Mouse (Mus musculus): Measurements from ENCODE around the gene Adamts15.

Gene Adamts15

DNA sequence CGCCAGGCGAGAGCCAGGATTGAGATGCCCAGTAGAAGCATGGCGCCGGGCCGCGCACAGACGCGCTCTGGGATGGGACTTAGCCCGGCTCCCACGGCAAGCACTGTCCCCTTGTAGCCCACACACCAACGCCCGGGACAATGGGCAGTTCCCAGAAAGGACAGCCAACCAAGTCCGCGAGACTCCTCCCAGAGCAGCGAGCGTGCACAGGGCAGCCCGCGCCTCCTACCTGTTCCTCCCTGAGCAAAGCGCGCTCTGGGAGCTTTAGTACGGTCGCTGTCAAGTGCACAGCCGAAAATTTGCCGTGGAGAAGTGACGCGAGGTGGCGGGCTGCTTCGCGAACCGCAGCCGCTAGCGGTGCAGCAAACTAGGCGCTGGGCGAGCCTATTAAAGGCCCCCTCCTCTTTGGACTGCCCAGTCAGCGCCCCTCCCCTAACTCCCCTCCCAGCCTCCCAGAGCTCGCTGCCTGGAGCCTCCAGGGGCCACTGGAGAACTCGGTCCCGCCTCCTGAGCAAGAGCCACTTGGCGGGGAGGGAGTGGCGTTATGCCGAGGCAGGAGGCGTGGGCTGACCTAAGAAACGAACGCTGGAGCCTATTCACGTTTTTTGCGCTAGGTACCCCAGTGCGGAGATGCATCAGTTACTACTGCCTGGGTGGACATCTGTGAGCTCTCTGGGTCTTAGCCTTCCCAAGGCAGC is at the start of gene Adamts15:
Gene Adamts15, minus strand, starts transcription at position 256 of the 698 bp plus-strand sequence.
- DNase-seq (ENCODE audit: low spot score in 2 of 2), result peak in 1 of 2 experiments; percentile 50

DNA sequence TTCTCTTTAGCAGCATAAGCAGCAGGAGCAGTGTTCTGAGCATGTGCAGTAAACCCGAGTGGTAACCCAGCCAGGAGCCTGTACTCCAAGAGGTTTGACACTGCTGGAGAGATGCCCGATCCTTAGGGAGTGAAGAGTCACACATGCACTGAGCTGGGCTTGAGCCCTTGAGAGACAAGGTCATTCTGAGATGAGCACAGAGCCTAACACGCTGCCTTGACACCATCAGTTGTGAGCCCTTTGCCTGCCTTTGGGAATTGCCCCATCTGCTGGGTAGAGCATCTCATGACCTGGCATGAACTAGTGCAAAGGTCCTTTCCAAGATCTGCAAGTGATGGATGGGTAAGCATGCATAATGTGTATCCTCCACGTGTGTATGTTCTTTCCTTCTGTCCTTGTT is 49.7 kb upstream of the Adamts15 start:
- no peak for DNase-seq (ENCODE audit: low spot score in 2 of 2)

DNA sequence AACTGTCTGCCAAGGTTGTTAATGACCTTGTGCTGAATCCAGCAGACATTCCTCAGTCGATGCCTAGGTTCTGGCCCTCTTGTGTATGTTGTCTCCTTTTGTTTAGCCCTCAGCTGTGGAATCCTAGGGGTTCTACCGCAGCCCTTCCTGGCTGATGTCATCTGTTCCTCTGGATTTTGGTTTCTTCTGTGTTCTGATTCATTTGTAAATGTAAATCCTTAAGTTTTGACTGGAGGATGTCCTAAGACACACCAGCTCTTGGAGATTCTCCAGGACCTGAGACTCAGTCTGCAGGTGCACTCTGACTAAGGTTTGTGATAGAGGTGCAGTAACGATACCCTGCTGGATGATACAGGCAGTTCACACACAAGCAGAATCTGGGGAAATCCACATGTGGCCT is 47.7 kb upstream of the Adamts15 start:
- no peak for DNase-seq (ENCODE audit: low spot score in 2 of 2)

DNA sequence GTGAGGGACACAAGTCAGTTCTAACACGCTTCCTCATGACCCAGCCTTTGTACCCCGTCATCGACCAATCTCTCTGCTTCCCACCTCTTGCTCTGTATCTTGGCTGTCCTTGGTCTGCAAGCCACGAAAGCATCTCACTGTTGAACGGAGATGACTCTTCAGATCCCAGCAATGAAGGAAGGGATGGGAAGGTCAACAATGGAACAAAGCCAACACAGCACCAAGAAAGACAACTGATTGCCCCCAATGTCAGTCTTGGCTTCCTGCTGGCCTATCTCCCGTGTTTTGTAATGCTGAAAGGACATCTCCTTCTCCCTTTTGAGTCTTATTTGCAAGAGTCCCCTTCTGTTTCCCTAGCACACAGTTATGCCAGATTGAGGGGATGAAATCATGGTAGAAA is 45.9 kb upstream of the Adamts15 start:
- no peak for DNase-seq (ENCODE audit: low spot score in 2 of 2)

DNA sequence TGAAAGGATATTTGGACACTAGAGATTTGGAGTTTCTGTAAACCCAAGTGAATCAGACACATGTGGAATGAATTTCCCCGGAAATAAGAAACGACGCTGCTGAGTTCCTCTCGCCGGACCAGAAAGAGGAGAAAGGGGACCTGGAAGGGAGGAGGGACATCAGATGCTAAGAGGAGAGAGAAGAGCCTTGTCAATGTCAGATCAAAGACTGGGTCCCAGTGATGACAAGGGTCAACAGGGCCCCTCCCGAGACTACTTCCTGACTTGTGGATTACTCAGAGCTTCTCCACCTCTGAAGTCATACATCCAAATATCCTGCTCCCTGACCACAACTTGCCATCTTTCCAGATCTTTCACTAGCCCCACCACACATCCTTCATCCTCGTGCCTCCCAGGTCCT is 44.6 kb upstream of the Adamts15 start:
- DNase-seq (ENCODE audit: low spot score in 2 of 2), result no peak

DNA sequence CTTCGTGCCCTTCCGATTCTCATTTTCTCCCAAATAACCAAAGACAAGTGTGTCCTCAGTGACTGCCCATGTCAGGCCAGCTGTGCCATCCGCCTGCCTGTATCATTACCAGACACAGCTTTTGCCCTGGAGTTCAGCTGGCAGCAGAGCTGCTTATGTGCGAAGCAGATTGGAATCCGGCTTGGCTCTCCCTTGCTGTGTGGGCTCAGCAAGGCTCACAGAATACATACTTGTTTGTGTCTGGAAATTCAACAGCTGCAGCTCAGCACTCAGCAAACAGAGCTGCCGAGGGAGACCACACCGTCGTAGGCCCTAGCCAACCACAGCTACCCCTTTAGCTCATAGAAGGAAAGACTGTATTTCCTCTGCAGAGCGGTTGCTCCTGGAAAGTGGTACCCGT is 42.4 kb upstream of the Adamts15 start:
- DNase-seq (ENCODE audit: low spot score in 2 of 2), result no peak

DNA sequence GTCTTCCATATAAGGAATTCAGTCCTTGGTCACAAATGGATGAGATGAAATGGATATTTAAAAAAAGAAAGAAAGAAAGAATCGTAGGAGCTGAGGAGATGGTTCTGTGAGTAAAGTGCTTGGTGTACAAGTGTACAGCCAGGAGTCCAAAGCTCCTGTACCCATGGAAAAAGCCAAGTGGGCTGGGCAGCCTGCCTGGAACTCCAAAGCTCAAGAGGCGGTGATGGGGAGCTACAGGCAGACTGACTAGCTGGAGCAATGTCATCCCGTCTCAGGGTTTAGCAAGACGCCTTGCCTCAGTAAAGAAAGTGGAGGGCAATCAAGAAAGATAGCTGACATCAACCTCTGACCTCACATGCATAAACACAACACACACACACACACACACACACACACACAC is 41.5 kb upstream of the Adamts15 start:
- no peak for DNase-seq (ENCODE audit: low spot score in 2 of 2)

DNA sequence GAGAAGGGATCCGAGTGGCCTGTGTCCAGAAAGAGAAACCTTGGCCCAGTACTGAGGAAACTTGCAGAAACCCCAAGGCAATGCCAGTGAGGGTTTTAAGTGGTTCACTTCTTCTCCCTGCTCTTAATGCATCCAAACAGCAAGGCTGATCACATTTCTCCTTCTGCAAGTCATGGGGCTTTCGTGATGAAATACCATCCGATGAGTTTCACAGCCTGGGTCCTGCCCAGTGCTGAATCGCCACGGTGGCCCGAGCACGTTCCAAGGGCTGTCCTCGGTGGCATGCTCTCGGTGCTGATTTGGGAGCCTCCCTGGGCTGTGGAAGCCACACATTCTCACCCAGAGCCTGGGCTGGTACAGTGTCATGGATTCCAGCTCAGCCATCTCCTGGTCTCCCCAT is 33.0 kb upstream of the Adamts15 start:
- DNase-seq (ENCODE audit: low spot score in 2 of 2), result no peak

DNA sequence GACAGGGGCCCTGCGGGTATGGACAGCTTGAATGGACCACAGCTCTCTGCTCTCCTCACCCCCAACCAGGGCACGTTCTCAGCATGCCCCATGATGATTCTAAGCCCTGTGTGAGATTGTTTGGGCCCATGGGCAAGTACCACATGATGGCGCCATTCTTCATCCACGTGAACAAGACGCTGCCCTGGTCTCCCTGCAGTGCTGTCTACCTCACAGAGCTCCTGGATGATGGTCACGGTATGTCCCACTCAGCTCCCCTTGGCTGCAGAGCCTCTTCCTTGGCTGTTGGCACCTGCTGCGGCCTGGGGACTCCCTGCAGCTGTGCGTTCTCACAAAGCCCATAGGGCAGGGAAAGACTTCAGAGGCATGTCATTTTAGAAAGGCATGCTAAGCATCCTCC is 31.0 kb upstream of the Adamts15 start:
- no peak for DNase-seq (ENCODE audit: low spot score in 2 of 2)

DNA sequence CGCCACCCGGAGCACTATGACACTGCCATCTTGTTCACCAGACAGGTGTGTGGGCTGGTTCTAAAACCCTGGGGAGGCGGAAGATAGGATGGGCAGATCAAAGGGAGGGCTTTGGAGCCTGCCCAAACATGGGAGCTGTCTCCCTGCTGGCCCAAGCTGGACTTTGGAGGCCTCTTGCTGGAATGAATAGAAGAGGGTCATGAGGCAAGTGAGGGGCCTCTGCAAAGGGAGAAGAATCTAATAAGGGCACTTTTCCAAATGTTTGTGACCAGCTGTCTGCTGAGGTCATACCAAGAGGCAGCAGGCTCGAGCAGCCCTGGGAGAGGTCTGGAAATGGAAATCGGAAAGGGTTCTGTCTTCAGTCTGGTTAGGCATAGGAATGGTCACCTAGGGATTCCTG is 29.2 kb upstream of the Adamts15 start:
- no peak for DNase-seq (ENCODE audit: low spot score in 2 of 2)

DNA sequence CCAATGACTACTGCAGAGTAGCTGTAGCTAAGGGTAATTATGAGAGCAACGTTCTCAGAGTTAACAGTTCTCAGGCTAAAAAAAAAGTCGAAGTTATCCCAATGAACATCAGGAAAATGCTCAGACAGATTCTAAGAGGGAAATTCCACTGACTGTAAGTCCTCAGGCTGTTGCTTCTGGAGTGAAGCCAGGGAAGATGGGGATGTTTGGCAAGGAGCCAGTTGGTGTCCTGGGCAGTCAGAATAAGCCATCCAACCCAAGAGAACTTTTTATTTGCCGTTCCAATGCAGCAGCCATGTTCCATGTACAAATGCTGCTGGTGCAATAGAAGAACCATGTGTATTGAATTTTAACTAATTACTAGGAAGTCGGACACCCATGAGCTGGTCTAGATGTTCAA is 28.3 kb upstream of the Adamts15 start:
- peak in 1 of 2 experiments; percentile 68 for DNase-seq (ENCODE audit: low spot score in 2 of 2)

DNA sequence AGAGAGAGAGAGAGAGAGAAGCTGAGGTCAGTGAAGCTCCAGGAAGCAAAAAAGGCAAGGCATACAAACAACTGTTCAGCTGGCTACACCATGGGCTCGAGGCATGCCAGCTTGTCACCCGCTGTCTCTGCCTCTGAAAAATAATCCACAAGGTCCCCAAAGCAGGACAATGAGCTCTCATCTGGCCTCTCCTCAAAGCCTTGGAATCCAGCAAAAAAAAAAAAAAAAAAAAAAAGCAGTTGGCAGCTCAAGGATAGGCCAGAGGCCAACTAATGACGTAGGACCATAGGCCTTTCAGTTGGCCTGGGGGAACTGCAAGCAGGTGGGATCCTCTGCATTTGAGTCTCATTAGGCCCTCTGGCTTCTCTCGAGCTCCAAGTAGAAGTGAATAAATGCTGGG is 27.7 kb upstream of the Adamts15 start:
- peak in 1 of 2 experiments; percentile 23 for DNase-seq (ENCODE audit: low spot score in 2 of 2)

DNA sequence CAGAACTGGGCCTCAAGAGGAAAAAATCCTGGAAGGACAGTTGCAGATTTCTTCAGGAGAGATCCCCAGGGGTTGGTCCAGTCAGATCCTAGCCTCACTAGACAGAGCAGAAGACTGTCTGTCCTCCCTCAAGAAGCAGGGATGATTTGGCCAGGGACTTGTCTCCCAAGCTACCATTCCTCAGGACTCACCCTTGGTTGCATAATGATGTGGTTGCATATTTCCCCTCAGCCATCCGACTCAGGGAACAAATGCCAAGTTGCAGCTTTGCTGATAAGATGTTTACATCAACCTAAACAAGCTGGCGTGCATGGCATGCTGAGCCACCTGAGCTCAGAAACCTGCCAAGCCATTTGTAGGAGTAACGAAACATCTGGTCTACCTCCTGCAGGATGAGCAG is 27.2 kb upstream of the Adamts15 start:
- no peak for DNase-seq (ENCODE audit: low spot score in 2 of 2)

DNA sequence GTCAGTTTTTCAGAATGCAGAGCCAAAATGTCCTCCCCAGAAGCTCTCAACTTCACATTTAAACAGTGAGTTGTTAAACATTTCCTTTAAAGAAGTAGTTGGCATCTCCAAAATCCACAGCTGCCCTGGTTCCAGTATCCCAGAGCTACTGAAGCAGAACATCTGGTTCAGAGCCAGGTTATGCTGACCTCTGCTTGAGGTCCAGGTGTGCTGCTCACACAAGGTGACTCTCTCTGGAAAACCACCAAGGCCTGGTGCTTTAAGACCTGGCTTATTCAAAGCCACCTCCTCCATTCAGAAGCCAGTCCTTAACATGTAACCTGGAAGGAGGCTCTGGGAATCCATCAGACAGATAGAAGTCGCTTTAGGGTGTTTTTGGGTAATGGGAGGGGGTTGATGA is 23.0 kb upstream of the Adamts15 start:
- DNase-seq (ENCODE audit: low spot score in 2 of 2), result no peak

DNA sequence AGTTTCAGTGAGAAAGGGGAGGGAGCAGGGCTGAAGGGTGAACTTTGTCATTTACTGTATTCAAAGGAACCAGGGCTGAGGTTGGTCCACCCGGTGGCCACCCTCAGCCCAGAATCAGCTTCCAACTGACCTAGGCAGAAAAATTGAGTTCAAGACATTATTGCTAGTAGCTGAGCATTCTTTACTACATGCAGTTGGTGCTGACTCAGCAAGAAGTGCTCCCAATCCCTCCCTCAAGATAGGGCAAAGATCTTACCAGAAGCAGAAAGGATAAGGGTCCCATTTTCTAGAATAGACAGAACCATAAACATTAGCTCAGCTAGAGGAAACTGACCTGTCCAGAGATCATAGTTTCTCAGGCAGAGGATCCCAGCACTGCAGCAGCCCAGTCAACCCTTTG is 22.0 kb upstream of the Adamts15 start:
- no peak for DNase-seq (ENCODE audit: low spot score in 2 of 2)

DNA sequence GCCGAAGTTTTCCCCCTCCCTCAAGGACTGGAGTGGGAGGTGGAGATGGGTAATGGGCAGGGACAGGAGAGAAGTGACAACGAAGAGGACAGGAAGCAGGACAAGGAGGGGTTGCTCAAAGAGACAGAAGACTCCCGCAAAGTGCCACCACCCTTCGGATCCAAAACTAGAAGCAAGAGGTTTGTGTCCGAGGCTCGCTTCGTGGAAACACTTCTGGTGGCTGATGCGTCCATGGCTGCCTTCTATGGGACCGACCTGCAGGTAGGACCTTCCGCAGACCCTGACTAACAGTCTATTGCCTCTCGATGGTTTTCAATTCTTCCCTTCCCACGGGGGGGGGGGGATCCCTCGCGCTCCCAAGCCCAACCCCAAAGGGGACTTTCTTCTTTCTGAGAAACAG is 21.1 kb upstream of the Adamts15 start:
- DNase-seq (ENCODE audit: low spot score in 2 of 2), result no peak

DNA sequence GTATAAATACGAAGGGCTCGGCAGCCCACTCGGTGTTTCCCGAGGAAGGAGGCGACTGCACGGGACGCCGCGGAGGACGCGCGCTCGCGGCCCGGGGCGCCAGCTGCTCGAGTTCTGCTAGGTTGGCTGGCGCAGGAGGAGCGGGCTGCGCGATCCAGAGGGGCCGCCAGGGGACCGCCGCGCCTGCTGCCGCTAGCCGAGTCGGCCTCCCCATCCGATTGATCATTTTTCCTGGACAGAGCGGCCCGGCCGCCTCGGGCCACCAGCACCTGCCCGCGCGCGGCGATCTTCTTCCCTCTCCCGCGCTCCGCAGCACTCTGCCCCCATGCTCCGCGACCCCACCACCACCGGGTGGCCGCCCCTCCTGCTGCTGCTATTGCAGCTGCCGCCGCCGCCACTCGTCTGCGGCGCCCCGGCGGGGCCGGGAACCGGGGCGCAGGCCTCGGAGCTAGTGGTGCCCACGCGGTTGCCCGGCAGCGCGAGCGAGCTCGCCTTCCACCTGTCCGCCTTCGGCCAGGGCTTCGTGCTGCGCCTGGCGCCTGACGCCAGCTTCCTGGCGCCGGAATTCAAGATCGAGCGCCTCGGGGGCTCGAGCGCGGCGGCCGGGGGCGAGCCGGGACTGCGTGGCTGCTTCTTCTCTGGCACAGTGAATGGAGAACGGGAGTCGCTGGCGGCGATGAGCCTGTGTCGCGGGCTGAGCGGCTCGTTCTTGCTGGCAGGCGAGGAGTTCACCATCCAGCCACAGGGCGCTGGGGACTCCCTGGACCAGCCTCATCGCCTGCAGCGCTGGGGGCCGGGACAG is 20.5 kb upstream of the Adamts15 start, which contains the start of gene Adamts8:
Gene Adamts8, plus strand, starts transcription at position 51 of the 802 bp plus-strand sequence.
- DNase-seq (ENCODE audit: low spot score in 2 of 2), result peak in 1 of 2 experiments; percentile 53

DNA sequence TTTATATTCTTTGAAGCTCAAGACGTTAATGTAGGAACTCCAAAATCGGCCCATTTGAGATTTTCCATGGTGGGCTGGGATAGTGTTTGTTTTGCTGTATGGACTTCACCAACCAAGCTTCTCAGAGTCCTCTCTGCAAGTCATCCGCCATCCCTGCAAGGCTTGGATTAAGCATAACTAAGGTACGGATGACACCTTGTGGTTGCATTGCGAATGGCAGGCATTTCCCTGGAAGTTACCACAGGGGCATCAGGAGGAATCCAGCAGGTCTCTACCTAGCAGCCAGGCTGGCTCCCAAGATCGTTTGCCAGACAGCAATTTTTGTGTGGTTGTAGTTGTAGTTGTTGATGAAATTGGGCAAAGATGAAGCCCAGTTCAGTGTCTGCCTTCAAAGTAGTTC is 18.1 kb upstream of the Adamts15 start:
- DNase-seq (ENCODE audit: low spot score in 2 of 2), result peak; percentile 91 to 95

DNA sequence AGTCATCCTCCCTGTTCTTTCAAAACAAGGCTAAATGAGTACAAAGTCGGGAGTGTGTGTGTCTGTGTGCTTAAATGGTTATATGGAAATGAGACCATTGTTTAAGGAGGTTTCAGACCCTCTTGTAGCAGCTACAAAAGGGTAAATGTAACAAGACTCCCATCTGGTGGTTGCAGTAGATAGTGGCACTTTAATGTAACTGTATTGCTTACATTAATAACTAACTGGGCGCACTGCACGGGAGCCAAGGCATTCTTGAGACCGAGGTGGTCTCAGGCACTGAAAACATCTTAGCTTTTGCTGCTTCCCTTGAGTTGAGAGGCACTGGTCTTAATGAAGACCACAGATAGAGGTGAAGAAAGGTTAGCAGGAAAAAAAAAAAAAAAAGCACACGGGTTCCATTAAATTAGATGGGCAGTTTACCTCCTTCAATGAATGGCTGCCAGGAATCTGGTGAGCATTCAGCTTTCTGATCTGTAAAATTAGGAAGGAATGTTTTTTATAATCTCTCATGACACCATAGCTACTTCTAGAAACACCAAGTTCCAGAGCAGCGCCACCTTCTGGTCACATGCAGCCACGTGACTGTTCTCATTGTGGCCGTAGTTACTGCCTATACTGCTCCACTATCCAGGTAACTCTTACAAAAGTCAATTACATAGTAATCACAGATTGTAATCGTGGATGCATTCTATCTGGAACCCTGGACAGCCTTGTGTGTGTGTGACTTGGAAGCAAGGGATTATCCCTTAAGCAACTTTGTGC is 14.6 kb upstream of the Adamts15 start:
- peak; percentile 53 to 73 for DNase-seq (ENCODE audit: low spot score in 2 of 2)

DNA sequence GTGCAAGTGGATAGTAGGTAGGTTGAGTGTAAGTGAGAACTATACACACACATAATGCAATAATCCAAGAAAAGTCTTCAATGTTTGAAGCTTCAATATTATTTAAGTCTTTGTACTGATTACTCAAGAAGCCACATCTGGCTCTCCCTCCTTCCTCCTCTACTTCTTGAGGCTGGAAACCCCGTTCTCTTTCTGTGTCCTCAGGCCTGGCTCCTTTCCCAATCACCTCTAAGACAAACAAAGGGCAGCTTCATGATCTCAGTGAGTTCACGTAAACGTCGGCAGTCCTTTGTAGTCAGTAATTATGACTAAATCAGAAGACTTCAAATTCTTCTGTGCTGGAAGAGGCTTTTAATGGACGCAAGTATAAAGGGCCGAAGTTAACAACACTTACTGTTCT is 12.6 kb upstream of the Adamts15 start:
- DNase-seq (ENCODE audit: low spot score in 2 of 2), result no peak

DNA sequence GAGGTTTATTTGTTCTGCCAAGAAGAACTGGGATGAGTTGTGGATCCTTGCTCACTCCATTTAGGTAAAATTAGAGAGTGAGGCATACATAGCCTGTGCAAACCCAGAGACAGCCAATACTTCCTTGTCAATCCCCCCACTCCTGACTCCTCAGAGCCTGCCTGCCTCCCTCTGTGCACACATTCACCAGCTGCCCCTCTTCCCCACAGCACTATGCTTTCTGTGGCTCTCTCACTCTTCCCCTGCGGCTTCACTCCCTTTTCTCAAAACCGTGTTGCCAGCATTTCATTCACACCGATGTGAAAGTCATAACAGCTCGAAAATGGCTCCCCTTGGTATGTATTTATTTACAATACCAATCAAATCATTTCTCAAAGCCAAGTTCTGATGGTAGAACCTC is 10.1 kb upstream of the Adamts15 start:
- no peak for DNase-seq (ENCODE audit: low spot score in 2 of 2)

DNA sequence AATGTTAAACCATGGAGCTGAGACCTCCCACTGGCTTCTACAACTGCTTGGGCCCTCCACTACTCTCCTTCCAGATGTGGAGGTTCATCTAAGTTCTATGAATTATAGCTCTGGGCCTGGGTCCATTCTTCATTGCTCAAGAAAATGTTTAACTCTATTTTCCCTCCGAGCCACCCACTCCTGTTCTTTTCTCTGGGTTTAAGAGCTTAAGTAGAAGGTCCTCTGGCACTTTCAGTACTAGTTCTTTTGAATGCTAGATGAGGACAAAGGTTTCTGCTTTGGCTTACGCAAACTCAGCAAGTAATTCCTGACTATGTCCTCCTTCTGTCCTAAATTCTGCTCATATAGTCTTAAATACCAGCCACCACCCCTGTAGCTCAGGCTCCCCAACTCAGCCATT is 6.5 kb upstream of the Adamts15 start:
- DNase-seq (ENCODE audit: low spot score in 2 of 2), result no peak

Data from cerebellum, postnatal 4 days (tissue).